Mouse (Mus musculus) erythroblast, embryonic 14.5 days (primary cell): Measurements from ENCODE around the gene Klrb1a. TPM values are rescaled to one million over a fixed set of nuclear protein-coding genes. Genes with fewer than 3 reads are reported as not detected.

Source experiments
- H3K27me3 ChIP-seq: 2 replicates; pipeline ENCODE4 v1.6.1; 2012; ENCODE audit warnings: inconsistent platforms; ENCODE audit not compliant: control insufficient read depth
- H3K36me3 ChIP-seq: 2 replicates; pipeline ENCODE4 v1.6.1; 2012; ENCODE audit warnings: mild to moderate bottlenecking, inconsistent platforms; ENCODE audit not compliant: control insufficient read depth
- H3K4me1 ChIP-seq: 2 replicates; pipeline ENCODE4 v1.6.1; 2012; ENCODE audit warnings: inconsistent platforms; ENCODE audit not compliant: control insufficient read depth
- H3K4me3 ChIP-seq: replicated peaks from 2 replicates; pipeline ENCODE3; 2012; ENCODE audit warnings: moderate library complexity, mild to moderate bottlenecking, inconsistent platforms
- H3K9me3 ChIP-seq: 2 replicates; pipeline ENCODE4 v1.6.1; 2012; ENCODE audit warnings: low read length, inconsistent platforms, mixed read lengths; ENCODE audit not compliant: control insufficient read depth
- GATA1 ChIP-seq: IDR thresholded peaks from 2 replicates; pipeline ENCODE4 v1.6.1; 2012; ENCODE audit warnings: low read length, inconsistent platforms, mixed read lengths
- TAL1 ChIP-seq: IDR thresholded peaks from 3 replicates; pipeline ENCODE4 v1.6.1; 2012; ENCODE audit warnings: low read length, inconsistent platforms, mixed read lengths
- polyA plus RNA-seq: library from polyadenylated mRNA; stranded (reverse); fragments of >175 nt; gene quantifications from 2 replicates; pipeline ENCODE4 v1.2.3, GENCODE M21; 2012

Gene Klrb1a
- polyA plus RNA-seq, 1 experiment = not detected

GRCm38 (mm10) chr6:128585642-128586245 is 37.6 kb downstream of the Klrb1a start:
- Histone ChIP-seq H3K9me3 (0 out of 2 replicates have a peak, but pooled peaks cover 2% of the 10 kb centered on the region), H3K4me3 (no peak overlapping the region), H3K27me3 (no peaks in the 10 kb centered on the region), H3K4me1 (peaks cover 3% of the 10 kb centered on the region), H3K36me3 (no peaks in the 10 kb centered on the region)
- TF ChIP-seq TAL1 (no peak), GATA1 (no peak)

- no peaks in the 10 kb centered on the region for H3K27me3 ChIP-seq
- no peak overlapping the region for H3K4me3 ChIP-seq
- peaks cover 3% of the 10 kb centered on the region for H3K4me1 ChIP-seq
- H3K9me3 ChIP-seq = 0 out of 2 replicates have a peak, but pooled peaks cover 2% of the 10 kb centered on the region
- no peak for TF ChIP-seq GATA1
- no peak for TF ChIP-seq TAL1
- no peaks in the 10 kb centered on the region for H3K36me3 ChIP-seq
These were observed 39.2 kb downstream of the Klrb1a start for GRCm38 (mm10) chr6:128584070-128584660.

GRCm38 (mm10) chr6:128581508-128581907 is 41.8 kb downstream of the Klrb1a start, which contains the start of gene A2ml1:
Gene A2ml1, minus strand, starts transcription at chr6:128581608.
- no peak for TF ChIP-seq GATA1
- TF ChIP-seq TAL1 = no peak

GRCm38 (mm10) chr6:128577301-128577700 is 46.0 kb downstream of the Klrb1a start:
- Histone ChIP-seq H3K27me3 (no peaks in the 10 kb centered on the region), H3K9me3 (peaks cover 2% of the 10 kb centered on the region; the same call in 1 of the 2 replicates), H3K4me3 (no peak overlapping the region), H3K36me3 (no peaks in the 10 kb centered on the region), H3K4me1 (no peaks in the 10 kb centered on the region)
- TF ChIP-seq TAL1 = no peak

More at GRCm38 (mm10) chr6:128581508-128581907, 41.8 kb downstream of the Klrb1a start, which contains the start of gene A2ml1:
- H3K9me3 ChIP-seq = no peaks in the 10 kb centered on the region
- H3K36me3 ChIP-seq = no peaks in the 10 kb centered on the region
- no peak within 1 kb of the TSS for H3K4me3 ChIP-seq
- no peaks in the 10 kb centered on the region for H3K4me1 ChIP-seq
- no peaks in the 10 kb centered on the region for H3K27me3 ChIP-seq

- H3K9me3 ChIP-seq = peaks cover 21% of the 10 kb centered on the region
- no peaks in the 10 kb centered on the region for H3K4me1 ChIP-seq
- TF ChIP-seq TAL1 (no peak), GATA1 (no peak)
- H3K36me3 ChIP-seq = no peaks in the 10 kb centered on the region
- H3K27me3 ChIP-seq = no peaks in the 10 kb centered on the region
- no peak overlapping the region for H3K4me3 ChIP-seq
These were observed 56.7 kb downstream of the Klrb1a start for GRCm38 (mm10) chr6:128566589-128566988.

Other genes starting within 250 kb of the Klrb1a start
- gene Tex52, start 248.1 kb downstream of the Klrb1a start, polyA plus RNA-seq = 0.03 TPM in 1 of 2 replicates, not detected in the other
- gene Gm44596, start 248.0 kb downstream of the Klrb1a start, polyA plus RNA-seq = not detected in 2 replicates
- 0.02 TPM in 1 of 2 replicates, not detected in the other for gene Nrip2, start 224.2 kb downstream of the Klrb1a start, polyA plus RNA-seq
- gene Itfg2, start 198.6 kb downstream of the Klrb1a start, polyA plus RNA-seq = 1.9 TPM in 2 replicates
- 7.7 and 10.7 TPM in 2 replicates for gene Fkbp4, start 184.9 kb downstream of the Klrb1a start, polyA plus RNA-seq
- 0.05 TPM in 1 of 2 replicates, not detected in the other for gene Pzp, start 96.8 kb downstream of the Klrb1a start, polyA plus RNA-seq
- not detected in 2 replicates for gene A2ml1, start 41.9 kb downstream of the Klrb1a start, polyA plus RNA-seq
- not detected in 2 replicates for gene Clec2h, start 38.9 kb upstream of the Klrb1a start, polyA plus RNA-seq
- gene Klrb1, start 99.5 kb upstream of the Klrb1a start, polyA plus RNA-seq = not detected in 2 replicates
- gene Klrb1c, start 165.7 kb upstream of the Klrb1a start, polyA plus RNA-seq = not detected in 2 replicates
- not detected in 2 replicates for gene Gm44511, start 202.8 kb upstream of the Klrb1a start, polyA plus RNA-seq
- 0.02 TPM in 1 of 2 replicates, not detected in the other for gene Klrb1b, start 202.8 kb upstream of the Klrb1a start, polyA plus RNA-seq